8 mouse cellular contexts compared by ENCODE assay signal in the genomic region with DNA sequence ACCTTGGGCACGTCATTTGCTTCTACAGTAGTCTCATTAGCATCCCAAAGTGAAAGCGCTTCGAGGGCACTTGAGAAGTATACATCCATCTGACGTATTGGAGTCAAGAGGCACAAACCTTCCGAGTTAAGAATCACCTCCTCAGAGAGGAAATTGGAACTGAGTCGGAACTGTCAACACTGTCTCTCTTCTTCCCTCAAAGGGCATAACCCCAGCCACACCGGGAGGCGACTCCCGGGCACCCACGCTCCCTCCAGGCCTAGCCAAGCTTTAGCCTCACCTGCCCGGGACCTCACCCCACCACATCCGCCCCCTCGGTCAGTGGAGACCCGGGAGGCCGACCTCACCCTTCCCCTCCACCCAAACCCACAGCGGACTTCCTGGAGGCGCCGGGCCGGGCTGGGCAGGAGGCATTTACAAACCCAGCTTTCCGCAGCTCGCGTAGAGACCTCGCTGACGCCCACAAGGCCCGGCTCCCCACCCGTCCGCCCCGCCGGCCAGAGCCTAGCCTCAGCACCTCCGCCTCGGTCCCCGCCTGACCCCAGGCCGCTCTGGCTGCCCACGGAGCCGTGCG. TPM values are rescaled to one million over a fixed set of nuclear protein-coding genes. Genes with fewer than 3 reads are reported as not detected.
DNase-seq lines count a peak whose midpoint lies in the region; ATAC-seq and TF ChIP-seq lines count a peak whose summit lies in the region.

No protein-coding gene starts in this region.

- H3K4me2 ChIP-seq in forebrain, embryonic 11.5 days (ENCODE audit: low read depth, low read length, severe bottlenecking), result peak overlapping the region; percentile 73
- peak overlapping the region; percentile 87 for H3K4me2 ChIP-seq in myocyte (ENCODE audit: low read depth)

- no peaks in the 10 kb centered on the region for H3K9me3 ChIP-seq in forebrain, embryonic 11.5 days (ENCODE audit: control insufficient read depth, low read length)
- H3K9me3 ChIP-seq in limb, embryonic 10.5 days (replicated peaks), result no peaks in the 10 kb centered on the region

- peak overlapping the region; percentile 68 for H3ac ChIP-seq in myocyte (ENCODE audit: control insufficient read depth, insufficient read length)

- H3K4me1 ChIP-seq in liver, adult 2 months (ENCODE audit: control insufficient read depth, insufficient read depth, low read length), result peaks cover 4% of the 10 kb centered on the region
- H3K4me1 ChIP-seq in forebrain, embryonic 11.5 days (replicated peaks; ENCODE audit: control insufficient read depth, insufficient read depth, low read length), result peaks cover 3% of the 10 kb centered on the region; the same call in 1 of the 2 replicates
- H3K4me1 ChIP-seq in limb, embryonic 10.5 days, result peaks cover 6% of the 10 kb centered on the region

- H3K27me3 ChIP-seq in liver, adult 2 months (ENCODE audit: control insufficient read depth, insufficient read depth, low read length), result no peaks in the 10 kb centered on the region
- H3K27me3 ChIP-seq in forebrain, embryonic 11.5 days (ENCODE audit: control insufficient read depth, insufficient read depth, low read length), result no peaks in the 10 kb centered on the region
- no peaks in the 10 kb centered on the region for H3K27me3 ChIP-seq in limb, embryonic 10.5 days (ENCODE audit: low read depth, poor library complexity, severe bottlenecking)
- H3K27me3 ChIP-seq in myocyte (ENCODE audit: control insufficient read depth, insufficient read depth, insufficient read length), result no peaks in the 10 kb centered on the region

- peak; percentile 38 for DNase-seq in liver, adult 2 months (ENCODE audit: extremely low read depth, low read depth, low spot score)
- DNase-seq in liver (no peak), R1 (ENCODE audit: low read depth, low spot score) (peak; percentile 68)
- DNase-seq in forebrain, embryonic 11.5 days (ENCODE audit: low spot score), result no peak
- no peak for DNase-seq in limb, embryonic 10.5 days (ENCODE audit: low spot score)
- DNase-seq in adrenal gland, postnatal 4 days (ENCODE audit: low spot score in 2 of 2), result no peak
- DNase-seq in kidney, postnatal 25 days, result no peak

- TF ChIP-seq POLR2A in liver, adult 2 months (IDR thresholded peaks at IDR 0.05; ENCODE audit: extremely low read depth, insufficient read depth, low read length), result no peak
- no peak for TF ChIP-seq POLR2A in myocyte (IDR thresholded peaks at IDR 0.05; ENCODE audit: insufficient read length, low read depth)

- ATAC-seq in forebrain, embryonic 11.5 days (replicated peaks; ENCODE audit: low FRiP score), result peak; percentile 4; the same call in 1 of the 2 replicates

- H3K27ac ChIP-seq in liver, adult 2 months (replicated peaks; ENCODE audit: insufficient read depth, low read depth, low read length), result peak overlapping the region; percentile 77
- H3K27ac ChIP-seq in forebrain, embryonic 11.5 days (ENCODE audit: low read depth, low read length), result peak overlapping the region; percentile 27; the same call in 1 of the 2 replicates
- peak overlapping the region; percentile 89 for H3K27ac ChIP-seq in limb, embryonic 10.5 days

- 1% methylated on average over 36 of the region's 36 CpGs for WGBS in liver, adult 2 months
- WGBS in forebrain, embryonic 11.5 days, result under 1% methylated on average over 36 of the region's 36 CpGs
- under 1% methylated on average over 36 of the region's 36 CpGs for WGBS in limb, embryonic 10.5 days

- no peak for TF ChIP-seq CTCF in liver, adult 2 months (IDR thresholded peaks at IDR 0.05; ENCODE audit: low read depth, low read length)

- peak overlapping the region; percentile 91 for H3K9ac ChIP-seq in liver, adult 2 months (ENCODE audit: low read depth, low read length)
- H3K9ac ChIP-seq in forebrain, embryonic 11.5 days (ENCODE audit: low read length), result peak overlapping the region; percentile 71

- H3K4me3 ChIP-seq in liver, adult 2 months (ENCODE audit: insufficient read depth, low read depth, low read length), result peak overlapping the region; percentile 89
- peak overlapping the region; percentile 88 for H3K4me3 ChIP-seq in forebrain, embryonic 11.5 days (ENCODE audit: low read depth, low read length)
- peak overlapping the region; percentile 93 for H3K4me3 ChIP-seq in limb, embryonic 10.5 days
- H3K4me3 ChIP-seq in myocyte, result peak overlapping the region; percentile 69

- H3K79me2 ChIP-seq in liver, adult 2 months (ENCODE audit: control insufficient read depth, insufficient read depth, low read length), result peaks cover 14% of the 10 kb centered on the region
- peaks cover 51% of the 10 kb centered on the region for H3K79me2 ChIP-seq in myocyte (ENCODE audit: control insufficient read depth, insufficient read depth)

- H3K36me3 ChIP-seq in liver, adult 2 months (ENCODE audit: control insufficient read depth, insufficient read depth, low read length), result no peaks in the 10 kb centered on the region
- no peaks in the 10 kb centered on the region for H3K36me3 ChIP-seq in forebrain, embryonic 11.5 days (ENCODE audit: control insufficient read depth, insufficient read depth, low read length)
- H3K36me3 ChIP-seq in limb, embryonic 10.5 days, result no peaks in the 10 kb centered on the region
- H3K36me3 ChIP-seq in myocyte (ENCODE audit: control insufficient read depth, insufficient read depth), result no peaks in the 10 kb centered on the region

TF ChIP-seq in myocyte, 11 proteins besides CTCF, POLR2A, EP300 and RAD21:
- TF ChIP-seq POLR2AphosphoS2 (IDR thresholded peaks at IDR 0.05; ENCODE audit: insufficient read length, low read depth) (no peak), MYOG (IDR thresholded peaks at IDR 0.05; ENCODE audit: control insufficient read depth in 1 of 3, insufficient read depth in 1 of 3, insufficient read length in 2 of 3, low read depth in 2 of 3) (no peak), MYOD1 (IDR thresholded peaks at IDR 0.05; ENCODE audit: control insufficient read depth in 1 of 3, insufficient read length in 2 of 3, low read depth in 2 of 3) (no peak), MAX (IDR thresholded peaks at IDR 0.05; ENCODE audit: low read depth) (no peak), CEBPB (IDR thresholded peaks at IDR 0.05; ENCODE audit: insufficient read depth, poor library complexity, severe bottlenecking) (no peak), USF1 (IDR thresholded peaks at IDR 0.05; ENCODE audit: low read depth) (no peak), TCF12 (IDR thresholded peaks at IDR 0.05; ENCODE audit: insufficient read depth, poor library complexity, severe bottlenecking) (no peak), TCF3 (IDR thresholded peaks at IDR 0.05; ENCODE audit: insufficient read length, low read depth) (no peak), REST (IDR thresholded peaks at IDR 0.05; ENCODE audit: insufficient read depth, insufficient read length) (no peak), SRF (IDR thresholded peaks at IDR 0.05; ENCODE audit: control insufficient read depth, insufficient read length, low read depth) (no peak), E2F4 (IDR thresholded peaks at IDR 0.05; ENCODE audit: insufficient read depth) (no peak)

RNA-seq across cellular contexts. Expression of gene Pdcd10, which starts 0.4 kb away (rescaled TPM):
- total RNA-seq in liver, adult 2 months (2014; rRNA removed), result 25.8 and 31.4 TPM in 2 replicates
- polyA plus RNA-seq in liver, adult 2 months (2012; rRNA removed), result 1.5 and 2.8 TPM in 2 replicates
- polyA plus RNA-seq in forebrain, embryonic 11.5 days (2014; fragmentation: Nextera tagmentation; extraction: Ambion mirVana), result 86.4 and 103 TPM in 2 replicates
- 73.3 and 80.7 TPM in 2 replicates for polyA plus RNA-seq in limb, embryonic 10.5 days (2016; fragmentation: Nextera tagmentation; extraction: Ambion mirVana)
- polyA plus RNA-seq in myocyte (2012; fragmentation: generic; extraction: Trizol), result 19.1 TPM
- 10 to 100 TPM; 78.2 to 84.9 TPM for total RNA-seq in adrenal gland, postnatal 4 days (2021)

RNA-seq across cellular contexts. Expression of gene Serpini1, which starts 1.1 kb away (rescaled TPM):
- total RNA-seq in liver, adult 2 months (2014; rRNA removed), result 0.28 and 0.74 TPM in 2 replicates
- polyA plus RNA-seq in liver, adult 2 months (2012; rRNA removed), result 0.05 and 0.12 TPM in 2 replicates
- 21.0 and 22.3 TPM in 2 replicates for polyA plus RNA-seq in forebrain, embryonic 11.5 days (2014; fragmentation: Nextera tagmentation; extraction: Ambion mirVana)
- polyA plus RNA-seq in limb, embryonic 10.5 days (2016; fragmentation: Nextera tagmentation; extraction: Ambion mirVana), result 1.7 and 4.0 TPM in 2 replicates
- 0.14 TPM for polyA plus RNA-seq in myocyte (2012; fragmentation: generic; extraction: Trizol)
- 1 to 10 TPM; 4.9 to 7.8 TPM for total RNA-seq in adrenal gland, postnatal 4 days (2021)

Comparison
In these comparisons a context has a peak if more than half of its experiments do, and no peak if none do; other contexts are left out.
1. DNase-seq: peak in liver, adult 2 months (single experiment) and R1 (single experiment); none in liver (single experiment), forebrain, embryonic 11.5 days (single experiment), limb, embryonic 10.5 days (single experiment), adrenal gland, postnatal 4 days (0 of 2) and kidney, postnatal 25 days (0 of 2).
2. H3K27ac ChIP-seq: peak in every context shown above with its lines; median percentile 89 in limb, embryonic 10.5 days; 77 in liver, adult 2 months; 27 in forebrain, embryonic 11.5 days.
3. Peak in every context shown above with its lines, with median percentiles within 50 percentile points of each other: H3K4me3 ChIP-seq.